Mouse (Mus musculus) midbrain, embryonic 16.5 days (tissue): ENCODE measurements around the gene Cdk8. TPM values are rescaled to one million over a fixed set of nuclear protein-coding genes. Genes with fewer than 3 reads are reported as not detected.

ENCODE experiments used
- polyA plus RNA-seq: library from polyadenylated mRNA; unstranded; fragments of >200 nt; fragmentation: Nextera tagmentation; extraction: Ambion mirVana; gene quantifications from 2 replicates; pipeline ENCODE4 v1.2.1, GENCODE M21; 2015

Gene Cdk8
- polyA plus RNA-seq, 1 experiment from 2014 or later, result 17.5 TPM

Other genes starting within 250 kb of the Cdk8 start
- gene Cyp3a25, start 221.6 kb upstream of the Cdk8 start, polyA plus RNA-seq, result not detected in 2 replicates
- not detected in 2 replicates for gene Cyp3a59, start 152.0 kb upstream of the Cdk8 start, polyA plus RNA-seq
- gene Gm5565, start 70.7 kb upstream of the Cdk8 start, polyA plus RNA-seq, result not detected in 2 replicates
- not detected in 2 replicates for gene Gm6309, start 60.5 kb upstream of the Cdk8 start, polyA plus RNA-seq
- gene 1700001J03Rik, start 45.9 kb upstream of the Cdk8 start, polyA plus RNA-seq, result not detected in 2 replicates
- gene Rnf6, start 9.7 kb upstream of the Cdk8 start, polyA plus RNA-seq, result 31.4 and 32.9 TPM in 2 replicates
- 21.0 and 21.4 TPM in 2 replicates for gene Wasf3, start 153.8 kb downstream of the Cdk8 start, polyA plus RNA-seq